Mouse (Mus musculus): ENCODE data around the gene Eva1c.

DNA sequence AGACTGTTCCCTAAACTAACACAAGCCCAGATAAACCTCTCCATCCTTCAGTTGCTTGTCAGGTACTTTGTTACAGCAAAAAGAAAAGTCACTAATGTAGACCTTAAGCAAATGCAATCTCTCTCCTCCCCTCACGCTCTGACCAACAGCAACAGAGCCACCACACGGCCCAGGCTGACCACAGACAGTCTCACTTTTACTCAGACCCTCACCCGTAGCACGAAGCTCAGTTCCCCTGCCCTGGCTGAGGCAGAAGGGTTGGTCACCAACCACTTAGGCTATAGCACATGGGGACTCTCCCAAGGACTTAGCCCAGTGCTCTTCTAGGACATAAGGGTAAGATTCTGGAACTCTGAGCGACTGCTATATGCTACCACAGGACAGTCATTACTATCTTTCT, 27.7 kb upstream of the Eva1c start:
- no peak for TF ChIP-seq CTCF (IDR thresholded peaks at IDR 0.05; ENCODE audit: low read depth)
- no peak for TF ChIP-seq EP300 (IDR thresholded peaks at IDR 0.05; ENCODE audit: low read depth)
